Mouse (Mus musculus): ENCODE measurements around the gene Kifc3.

DNA sequence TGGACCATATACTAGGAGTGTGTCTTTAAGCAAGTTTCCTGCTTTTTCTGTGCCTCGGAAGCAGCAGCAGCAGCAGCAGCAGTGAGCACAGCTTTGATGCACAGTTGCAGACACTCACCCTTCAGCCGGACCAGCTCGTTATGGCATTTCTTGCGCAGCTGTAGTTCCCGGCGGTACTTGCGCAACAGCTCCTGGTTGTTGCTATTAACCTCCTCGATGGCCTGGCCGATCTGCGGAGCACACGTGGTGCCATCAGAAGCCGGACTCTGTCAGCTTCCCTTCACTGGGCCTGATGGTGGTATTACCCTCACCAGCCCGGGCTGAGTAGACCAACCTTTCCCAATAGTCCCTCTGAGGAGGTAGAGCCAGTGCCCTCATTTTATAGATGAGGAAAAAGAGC, 95.3 kb downstream of the Kifc3 start:
- TF ChIP-seq CTCF (IDR thresholded peaks at IDR 0.05; ENCODE audit: low read depth), result no peak
- no peak for TF ChIP-seq EP300 (IDR thresholded peaks at IDR 0.05; ENCODE audit: low read depth)

All from heart, postnatal 0 days (tissue).